10 mouse cellular contexts compared by ENCODE assay signal in the genomic region with DNA sequence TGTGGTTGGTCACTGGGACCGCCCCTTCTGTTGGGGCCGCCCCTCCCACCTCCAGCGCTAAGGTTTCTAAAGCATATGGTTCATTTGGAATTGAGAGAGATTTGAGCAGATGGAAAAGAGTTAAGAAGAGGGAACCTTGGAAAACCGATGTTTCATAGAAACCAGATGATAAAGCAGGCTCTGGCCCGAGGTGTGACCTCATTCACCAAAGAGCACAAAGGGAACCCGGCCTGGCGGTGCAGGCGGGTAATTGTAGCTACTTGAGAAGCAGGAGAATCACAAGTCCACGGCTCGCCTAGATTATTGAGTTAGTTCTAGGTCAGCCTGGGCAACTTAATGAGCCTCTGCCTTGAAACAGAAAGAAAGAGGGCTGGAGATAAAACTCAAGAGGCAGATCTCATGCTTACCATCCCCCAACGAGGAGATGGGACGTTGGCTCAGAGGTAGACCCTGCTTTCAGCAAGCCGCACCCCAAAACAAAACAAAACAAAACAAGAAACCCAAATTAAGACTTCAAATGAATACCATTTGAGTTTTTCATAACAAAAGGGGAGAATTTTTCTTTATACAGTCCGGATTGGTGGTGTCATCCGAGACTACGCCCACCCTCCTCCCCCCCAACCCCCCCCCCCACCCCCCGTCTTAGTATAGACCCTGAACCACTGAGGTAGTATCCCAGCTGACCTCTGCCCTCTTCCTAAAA. TPM values are rescaled to one million over a fixed set of nuclear protein-coding genes. Genes with fewer than 3 reads are reported as not detected.
A peak's percentile ranks its signal among the peaks of the same experiment; 100 is the strongest.
DNase-seq lines count a peak whose midpoint lies in the region; ATAC-seq and TF ChIP-seq lines count a peak whose summit lies in the region.
"Had no signal": no experiment of that assay in that cellular context is flagged by ENCODE, and none has a peak within 500 bp of the region (broad histone marks: within the 10 kb centered on the region; RNA-seq: fewer than 3 reads in every experiment).

Grid2ip (plus strand) TSS at position 653 of the 703 bp plus-strand sequence.

- H3K4me3 ChIP-seq in liver, embryonic 12.5 days, result no peak within 1 kb of the TSS
- H3K4me3 ChIP-seq in liver, postnatal 0 days (ENCODE audit: low read depth, low read length), result no peak within 1 kb of the TSS
- peak within 1 kb of the TSS; percentile 26 for H3K4me3 ChIP-seq in embryonic facial prominence, embryonic 12.5 days
- H3K4me3 ChIP-seq in intestine, embryonic 15.5 days (replicated peaks), result 0 out of 2 replicates have a peak within 1 kb of the TSS, but pooled peaks have one; percentile 3
- no peak within 1 kb of the TSS for H3K4me3 ChIP-seq in thymus, adult 2 months (ENCODE audit: control insufficient read depth, insufficient read depth, low read length)
- H3K4me3 ChIP-seq: erythroblast, embryonic 14.5 days had no signal

- no peak for TF ChIP-seq EP300 in liver, postnatal 0 days (IDR thresholded peaks at IDR 0.05; ENCODE audit: low read depth)

- H3K27me3 ChIP-seq in liver, embryonic 12.5 days (replicated peaks), result peaks cover 79% of the 10 kb centered on the region
- H3K27me3 ChIP-seq in liver, postnatal 0 days (ENCODE audit: insufficient read depth, low read length), result peaks cover 28% of the 10 kb centered on the region
- H3K27me3 ChIP-seq in embryonic facial prominence, embryonic 12.5 days, result peaks cover 21% of the 10 kb centered on the region
- peaks cover 18% of the 10 kb centered on the region for H3K27me3 ChIP-seq in intestine, embryonic 15.5 days (replicated peaks)
- no peaks in the 10 kb centered on the region; the same call in 1 of the 2 replicates for H3K27me3 ChIP-seq in thymus, adult 2 months (ENCODE audit: control insufficient read depth, insufficient read depth, low read length)

- DNase-seq in liver, postnatal 0 days, result no peak
- DNase-seq in retina, postnatal 1 day, result peak; percentile 65
- DNase-seq in gastrocnemius, adult 18-20 months (ENCODE audit: low spot score), result no peak
- no peak for DNase-seq in thymus, adult 2 months
- no peak for DNase-seq in right cerebral cortex, postnatal 4 days
- DNase-seq: layer of hippocampus, postnatal 36 days had no signal

- TF ChIP-seq CTCF in liver, postnatal 0 days (IDR thresholded peaks at IDR 0.05; ENCODE audit: low read depth), result no peak
- no peak for TF ChIP-seq CTCF in thymus, adult 2 months (IDR thresholded peaks at IDR 0.05; ENCODE audit: borderline replicate concordance, control insufficient read depth, extremely low read depth, insufficient read depth, low read length, poor library complexity)

- H3K4me1 ChIP-seq in liver, embryonic 12.5 days, result 0 out of 2 replicates have a peak, but pooled peaks cover 4% of the 10 kb centered on the region
- H3K4me1 ChIP-seq in liver, postnatal 0 days (ENCODE audit: insufficient read depth), result no peaks in the 10 kb centered on the region
- peaks cover 8% of the 10 kb centered on the region; the same call in 1 of the 2 replicates for H3K4me1 ChIP-seq in embryonic facial prominence, embryonic 12.5 days
- 0 out of 2 replicates have a peak, but pooled peaks cover 5% of the 10 kb centered on the region for H3K4me1 ChIP-seq in intestine, embryonic 15.5 days (replicated peaks)
- no peaks in the 10 kb centered on the region for H3K4me1 ChIP-seq in thymus, adult 2 months (replicated peaks; ENCODE audit: control insufficient read depth, insufficient read depth, low read length)

- no peaks in the 10 kb centered on the region; the same call in 1 of the 2 replicates for H3K9me3 ChIP-seq in liver, embryonic 12.5 days (replicated peaks)
- H3K9me3 ChIP-seq in liver, postnatal 0 days (ENCODE audit: low read length), result no peaks in the 10 kb centered on the region
- no peaks in the 10 kb centered on the region for H3K9me3 ChIP-seq in embryonic facial prominence, embryonic 12.5 days
- no peaks in the 10 kb centered on the region for H3K9me3 ChIP-seq in intestine, embryonic 15.5 days

- WGBS in liver, embryonic 12.5 days (ENCODE audit: insufficient replicate concordance), result 18% methylated on average over 17 of the region's 17 CpGs
- 24% methylated on average over 17 of the region's 17 CpGs for WGBS in liver, postnatal 0 days (ENCODE audit: insufficient replicate concordance)
- 10% methylated on average over 17 of the region's 17 CpGs for WGBS in embryonic facial prominence, embryonic 12.5 days
- WGBS in intestine, embryonic 15.5 days, result 24% methylated on average over 17 of the region's 17 CpGs
- WGBS in thymus, adult 2 months, result 42% methylated on average over 17 of the region's 17 CpGs

- no peak for ATAC-seq in liver, embryonic 12.5 days
- ATAC-seq in liver, postnatal 0 days, result no peak
- ATAC-seq in embryonic facial prominence, embryonic 12.5 days (ENCODE audit: insufficient number of reproducible peaks, insufficient read depth, low FRiP score, low TSS enrichment), result no peak
- no peak for ATAC-seq in intestine, embryonic 15.5 days

- no peaks in the 10 kb centered on the region for H3K36me3 ChIP-seq in liver, embryonic 12.5 days
- H3K36me3 ChIP-seq in liver, postnatal 0 days (replicated peaks; ENCODE audit: insufficient read depth, low read length), result no peaks in the 10 kb centered on the region
- H3K36me3 ChIP-seq in embryonic facial prominence, embryonic 12.5 days, result no peaks in the 10 kb centered on the region
- no peaks in the 10 kb centered on the region for H3K36me3 ChIP-seq in intestine, embryonic 15.5 days
- H3K36me3 ChIP-seq in thymus, adult 2 months (ENCODE audit: control insufficient read depth, insufficient read depth, low read length), result no peaks in the 10 kb centered on the region

- no peak within 1 kb of the TSS for H3K9ac ChIP-seq in liver, embryonic 12.5 days
- H3K9ac ChIP-seq in liver, postnatal 0 days (replicated peaks), result no peak within 1 kb of the TSS
- H3K9ac ChIP-seq in embryonic facial prominence, embryonic 12.5 days, result peak within 1 kb of the TSS; percentile 8; the same call in 1 of the 2 replicates
- 0 out of 2 replicates have a peak within 1 kb of the TSS, but pooled peaks have one; percentile 21 for H3K9ac ChIP-seq in intestine, embryonic 15.5 days

- H3K27ac ChIP-seq in liver, embryonic 12.5 days, result no peak within 1 kb of the TSS
- H3K27ac ChIP-seq in liver, postnatal 0 days (ENCODE audit: low read depth), result no peak within 1 kb of the TSS
- no peak within 1 kb of the TSS for H3K27ac ChIP-seq in embryonic facial prominence, embryonic 12.5 days
- no peak within 1 kb of the TSS for H3K27ac ChIP-seq in intestine, embryonic 15.5 days
- no peak within 1 kb of the TSS for H3K27ac ChIP-seq in thymus, adult 2 months (ENCODE audit: control insufficient read depth, insufficient read depth, low read length)

- no peak for TF ChIP-seq POLR2A in thymus, adult 2 months (IDR thresholded peaks at IDR 0.05; ENCODE audit: control insufficient read depth, extremely low read depth, insufficient read depth, low read length, poor library complexity)

- peak within 1 kb of the TSS; percentile 33 for H3K4me2 ChIP-seq in liver, embryonic 12.5 days
- no peak within 1 kb of the TSS for H3K4me2 ChIP-seq in liver, postnatal 0 days (ENCODE audit: low read depth, low read length)
- peak within 1 kb of the TSS; percentile 48 for H3K4me2 ChIP-seq in embryonic facial prominence, embryonic 12.5 days (replicated peaks)
- peak within 1 kb of the TSS; percentile 40; the same call in 1 of the 2 replicates for H3K4me2 ChIP-seq in intestine, embryonic 15.5 days (replicated peaks)

RNA-seq across cellular contexts. Expression of gene Grid2ip, which starts in this region (rescaled TPM):
- 0.04 TPM in 1 of 2 replicates, not detected in the other for polyA plus RNA-seq in liver, embryonic 12.5 days (2016; fragmentation: Nextera tagmentation; extraction: Ambion mirVana)
- not detected in 2 replicates for polyA plus RNA-seq in liver, postnatal 0 days (2015; fragmentation: Nextera tagmentation; extraction: Ambion mirVana)
- polyA plus RNA-seq in embryonic facial prominence, embryonic 12.5 days (2016; fragmentation: Nextera tagmentation; extraction: Ambion mirVana), result 0.27 and 0.28 TPM in 2 replicates
- 0.11 and 0.15 TPM in 2 replicates for polyA plus RNA-seq in intestine, embryonic 15.5 days (2015; fragmentation: Nextera tagmentation; extraction: Ambion mirVana)
- total RNA-seq in gastrocnemius, adult 18-20 months (2021), result not detected
- 0.06 and 0.26 TPM in 2 replicates for polyA plus RNA-seq in thymus, adult 2 months (2012; rRNA removed)
- polyA plus RNA-seq: erythroblast, embryonic 14.5 days had no signal

Comparison
In these comparisons a context has a peak if more than half of its experiments do, and no peak if none do; other contexts are left out.
1. H3K4me3 ChIP-seq: peak in embryonic facial prominence, embryonic 12.5 days (single experiment) and intestine, embryonic 15.5 days (single experiment); none in liver, embryonic 12.5 days (single experiment), liver, postnatal 0 days (single experiment) and thymus, adult 2 months (single experiment).
2. H3K9ac ChIP-seq: peak in embryonic facial prominence, embryonic 12.5 days (single experiment) and intestine, embryonic 15.5 days (single experiment); none in liver, embryonic 12.5 days (single experiment) and liver, postnatal 0 days (single experiment).